In genomic region chr12:65036190-65036870, GRCm38 (mm10) we compare ENCODE assay signal across 8 mouse cellular contexts. TPM values are rescaled to one million over a fixed set of nuclear protein-coding genes. Genes with fewer than 3 reads are reported as not detected.
DNase-seq lines count a peak whose midpoint lies in the region; ATAC-seq lines count a peak whose summit lies in the region.

Gene Prpf39, plus strand, starts transcription at chr12:65036333.

- peak; percentile 85 for ATAC-seq in inflammation-experienced regulatory T-cells, adult 6 months
- peak; percentile 86 for ATAC-seq in megakaryocyte-erythroid progenitor cell, adult 5-6 weeks (replicated peaks; ENCODE audit: low FRiP score, low TSS enrichment, poor library complexity, severe bottlenecking)

- DNase-seq in adipocyte (ENCODE audit: low spot score): peak; percentile 91
- DNase-seq in embryo, embryonic 10 days (ENCODE audit: low spot score): peak; percentile 95
- peak; percentile 93 for DNase-seq in gastrocnemius, postnatal 14 days
- peak; percentile 87 to 95 for DNase-seq in left cerebral cortex, postnatal 10 days (ENCODE audit: extremely low spot score in 1 of 2, low spot score in 2 of 2)
- peak; percentile 93 for DNase-seq in right cerebral cortex, postnatal 25 days
- DNase-seq in urinary bladder, postnatal 4 days (ENCODE audit: low spot score in 2 of 2): peak; percentile 86 to 92

- intact Hi-C loops in gastrocnemius, postnatal 14 days (cut with DNase I; ENCODE audit: low total_unique reads): loop anchor here (5.0 kb wide), 1 partner anchor 41 kb away; the partner anchor contains the start of gene Fancm
- intact Hi-C loops in left cerebral cortex, postnatal 10 days (cut with DNase I): no loop called here

RNA-seq across cellular contexts. Expression of gene Prpf39, which starts in this region (rescaled TPM):
- total RNA-seq in gastrocnemius, postnatal 14 days (2021): 10 to 100 TPM; 11.1 to 13.5 TPM
- polyA plus RNA-seq in inflammation-experienced regulatory T-cells, adult 6 months (2017; shearing (Covaris generic)): 100 to 1,000 TPM in 1 of 3 experiments, 10 to 100 TPM in 2; 78.8 to 103 (median 91.3) TPM
- 10 to 100 TPM; 42.4 to 45.5 TPM for total RNA-seq in left cerebral cortex, postnatal 10 days (2021)
- 69.3 and 74.3 TPM in 2 replicates for total RNA-seq in megakaryocyte-erythroid progenitor cell, adult 5-6 weeks (2014; fragmentation: Nextera tagmentation)
- 85.1 and 98.6 TPM in 2 replicates for total RNA-seq in megakaryocyte-erythroid progenitor cell, adult 5-6 weeks (2017)

Comparison
In these comparisons a context has a peak if more than half of its experiments do, and no peak if none do; other contexts are left out.
1. Peak in every context shown above with its lines: DNase-seq and ATAC-seq.